Mouse (Mus musculus): ENCODE data around the gene Rps10. TPM values are rescaled to one million over a fixed set of nuclear protein-coding genes. Genes with fewer than 3 reads are reported as not detected.

The Rps10 gene
- polyA plus RNA-seq, 1 experiment = 4,498 TPM

DNA sequence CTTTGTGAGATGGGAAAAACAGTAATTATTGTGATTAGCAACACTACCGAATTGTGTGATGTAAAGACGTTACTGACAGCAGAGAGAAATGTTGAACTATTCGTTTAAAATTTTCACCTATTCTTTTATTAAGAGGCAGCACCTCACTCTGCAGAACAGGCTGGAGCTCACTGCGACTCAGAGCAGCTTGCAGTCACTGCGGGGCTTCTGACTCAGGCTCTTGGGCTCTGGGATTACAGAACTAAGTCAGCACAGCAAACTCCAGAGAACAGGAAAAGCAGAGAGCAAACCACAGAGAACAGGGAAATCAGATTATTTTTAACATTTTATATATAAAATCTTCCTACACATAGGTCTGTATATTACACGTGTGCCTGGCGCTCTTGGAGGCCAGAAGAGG lies 26.9 kb downstream of the Rps10 start:
- Histone ChIP-seq H3K79me3 (ENCODE audit: low read depth) (peaks cover 89% of the 10 kb centered on the region), H3ac (ENCODE audit: control insufficient read depth, insufficient read length, low read depth) (no peak overlapping the region)

DNA sequence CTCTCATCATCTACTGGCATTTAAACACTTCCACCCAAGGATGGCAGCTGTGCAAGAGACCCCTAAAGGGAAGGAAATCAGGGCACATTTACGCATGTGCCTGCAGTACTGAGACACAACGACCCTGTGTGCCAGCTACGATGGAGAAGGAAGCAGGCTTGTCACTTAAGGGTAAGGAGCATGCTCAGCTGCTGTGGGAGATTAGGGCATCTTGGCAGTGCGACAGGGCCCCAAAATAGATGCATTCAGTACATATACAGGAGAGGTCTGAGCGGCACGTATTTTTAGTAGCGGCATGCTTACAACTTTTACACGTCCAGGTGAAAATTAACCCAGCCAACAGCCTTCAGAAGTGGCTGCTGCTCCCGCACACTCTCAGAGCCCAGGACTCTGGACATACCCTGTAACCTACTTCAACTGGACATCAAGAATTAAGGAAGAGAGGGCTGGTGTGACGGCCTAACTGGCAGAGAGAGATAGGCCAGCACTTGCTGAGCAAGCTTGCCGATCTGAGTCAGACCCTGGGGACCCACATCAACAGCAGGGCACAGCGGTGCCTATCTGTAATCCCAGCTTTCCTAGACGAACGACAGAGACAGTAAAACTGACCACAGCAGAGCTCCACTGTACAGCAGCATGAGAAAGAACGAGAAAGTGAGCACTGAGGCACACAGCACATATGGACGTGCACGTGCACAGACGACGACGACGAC lies 32.8 kb downstream of the Rps10 start:
- Histone ChIP-seq H3K27me3 (ENCODE audit: control insufficient read depth, insufficient read depth, insufficient read length) (no peaks in the 10 kb centered on the region), H3K79me2 (ENCODE audit: control insufficient read depth, insufficient read depth) (peaks cover 91% of the 10 kb centered on the region), H3ac (ENCODE audit: control insufficient read depth, insufficient read length, low read depth) (no peak overlapping the region), H3K4me3 (ENCODE audit: insufficient read depth, poor library complexity, severe bottlenecking) (no peak overlapping the region), H3K36me3 (ENCODE audit: control insufficient read depth, insufficient read depth) (peaks cover 10% of the 10 kb centered on the region), H3K79me3 (ENCODE audit: low read depth) (peaks cover 76% of the 10 kb centered on the region)
- TF ChIP-seq USF1 (IDR thresholded peaks at IDR 0.05; ENCODE audit: low read depth) (no peak), MYOD1 (IDR thresholded peaks at IDR 0.05; ENCODE audit: control insufficient read depth, insufficient read length, low read depth) (peak; percentile 6)

More for the DNA sequence above, 26.9 kb downstream of the Rps10 start:
- TF ChIP-seq CTCF (IDR thresholded peaks at IDR 0.05; ENCODE audit: control insufficient read depth, insufficient read depth, insufficient read length) (no peak), USF1 (IDR thresholded peaks at IDR 0.05; ENCODE audit: low read depth) (no peak), MYOD1 (IDR thresholded peaks at IDR 0.05; ENCODE audit: control insufficient read depth, insufficient read length, low read depth) (no peak), MYOG (IDR thresholded peaks at IDR 0.05; ENCODE audit: control insufficient read depth, extremely low read depth, insufficient read length) (no peak), FOSL1 (IDR thresholded peaks at IDR 0.05; ENCODE audit: insufficient read depth, low read length, poor library complexity, severe bottlenecking) (no peak), MAX (IDR thresholded peaks at IDR 0.05) (no peak), CEBPB (IDR thresholded peaks at IDR 0.05; ENCODE audit: low read depth) (no peak)
- peaks cover 96% of the 10 kb centered on the region for H3K79me2 ChIP-seq (ENCODE audit: control insufficient read depth, insufficient read depth)
- no peaks in the 10 kb centered on the region for H3K27me3 ChIP-seq (ENCODE audit: control insufficient read depth, insufficient read depth, insufficient read length)
- H3K4me3 ChIP-seq (ENCODE audit: insufficient read depth, poor library complexity, severe bottlenecking) = no peak overlapping the region
- H3K36me3 ChIP-seq (ENCODE audit: control insufficient read depth, insufficient read depth) = peaks cover 6% of the 10 kb centered on the region

DNA sequence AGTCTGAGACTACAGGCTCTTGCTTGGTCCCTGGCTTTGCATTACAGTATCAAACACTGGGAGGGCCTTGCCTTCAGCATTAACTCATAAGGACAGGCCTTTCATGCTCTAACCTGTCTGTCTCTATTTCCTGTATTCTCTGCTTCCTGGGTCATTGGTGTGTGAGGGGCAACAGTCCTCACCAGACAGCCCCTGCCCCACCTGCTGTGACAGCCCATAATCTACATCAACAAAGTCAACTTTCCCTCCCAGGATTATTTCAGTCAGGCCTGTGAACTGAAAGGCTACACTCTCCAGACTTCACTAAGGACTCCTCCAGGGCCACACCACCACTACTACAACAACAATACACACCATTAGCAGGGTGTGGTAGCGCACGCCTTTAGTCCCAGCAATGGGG lies 33.4 kb downstream of the Rps10 start:
- Histone ChIP-seq H3K27me3 (ENCODE audit: control insufficient read depth, insufficient read depth, insufficient read length) (no peaks in the 10 kb centered on the region), H3K36me3 (ENCODE audit: control insufficient read depth, insufficient read depth) (peaks cover 5% of the 10 kb centered on the region), H3K4me3 (ENCODE audit: insufficient read depth, poor library complexity, severe bottlenecking) (no peak overlapping the region), H3K79me2 (ENCODE audit: control insufficient read depth, insufficient read depth) (peaks cover 91% of the 10 kb centered on the region), H3ac (ENCODE audit: control insufficient read depth, insufficient read length, low read depth) (no peak overlapping the region), H3K79me3 (ENCODE audit: low read depth) (peaks cover 77% of the 10 kb centered on the region)
- TF ChIP-seq CEBPB (IDR thresholded peaks at IDR 0.05; ENCODE audit: low read depth) = no peak
- TF ChIP-seq CTCF (IDR thresholded peaks at IDR 0.05; ENCODE audit: control insufficient read depth, insufficient read depth, insufficient read length) = no peak
- TF ChIP-seq USF1 (IDR thresholded peaks at IDR 0.05; ENCODE audit: low read depth) = no peak
- TF ChIP-seq FOSL1 (IDR thresholded peaks at IDR 0.05; ENCODE audit: insufficient read depth, low read length, poor library complexity, severe bottlenecking) = no peak
- TF ChIP-seq MYOD1 (IDR thresholded peaks at IDR 0.05; ENCODE audit: control insufficient read depth, insufficient read length, low read depth) = no peak
- TF ChIP-seq MAX (IDR thresholded peaks at IDR 0.05) = no peak
- no peak for TF ChIP-seq MYOG (IDR thresholded peaks at IDR 0.05; ENCODE audit: control insufficient read depth, extremely low read depth, insufficient read length)

DNA sequence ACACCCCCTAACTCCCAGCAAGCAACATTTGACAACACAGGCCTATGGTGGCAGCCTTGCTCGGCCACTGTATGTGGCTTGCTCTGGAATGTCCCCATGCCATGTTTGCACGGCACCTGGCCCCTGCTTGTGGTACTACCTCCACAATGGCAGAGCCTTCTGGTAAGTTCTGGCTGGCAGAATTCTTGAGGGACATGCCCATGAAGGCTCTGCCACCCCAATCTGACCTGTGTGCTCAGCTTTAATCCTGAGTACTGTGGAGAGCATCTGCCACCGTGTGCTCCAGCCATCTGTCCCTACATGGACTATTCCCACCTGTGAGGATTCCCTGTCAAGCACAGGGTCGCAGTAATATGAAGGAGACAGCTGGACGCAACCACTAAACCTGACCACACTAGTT lies 35.6 kb downstream of the Rps10 start:
- peaks cover 13% of the 10 kb centered on the region for H3K36me3 ChIP-seq (ENCODE audit: control insufficient read depth, insufficient read depth)
- no peak for TF ChIP-seq USF1 (IDR thresholded peaks at IDR 0.05; ENCODE audit: low read depth)
- no peak for TF ChIP-seq MYOG (IDR thresholded peaks at IDR 0.05; ENCODE audit: control insufficient read depth, extremely low read depth, insufficient read length)
- TF ChIP-seq CTCF (IDR thresholded peaks at IDR 0.05; ENCODE audit: control insufficient read depth, insufficient read depth, insufficient read length) = no peak
- TF ChIP-seq MAX (IDR thresholded peaks at IDR 0.05) = no peak
- TF ChIP-seq FOSL1 (IDR thresholded peaks at IDR 0.05; ENCODE audit: insufficient read depth, low read length, poor library complexity, severe bottlenecking) = no peak
- TF ChIP-seq MYOD1 (IDR thresholded peaks at IDR 0.05; ENCODE audit: control insufficient read depth, insufficient read length, low read depth) = no peak
- no peak for TF ChIP-seq CEBPB (IDR thresholded peaks at IDR 0.05; ENCODE audit: low read depth)
- H3K27me3 ChIP-seq (ENCODE audit: control insufficient read depth, insufficient read depth, insufficient read length) = no peaks in the 10 kb centered on the region
- H3K4me3 ChIP-seq (ENCODE audit: insufficient read depth, poor library complexity, severe bottlenecking) = no peak overlapping the region
- no peak overlapping the region for H3ac ChIP-seq (ENCODE audit: control insufficient read depth, insufficient read length, low read depth)
- H3K79me2 ChIP-seq (ENCODE audit: control insufficient read depth, insufficient read depth) = peaks cover 86% of the 10 kb centered on the region
- H3K79me3 ChIP-seq (ENCODE audit: low read depth) = peaks cover 63% of the 10 kb centered on the region

DNA sequence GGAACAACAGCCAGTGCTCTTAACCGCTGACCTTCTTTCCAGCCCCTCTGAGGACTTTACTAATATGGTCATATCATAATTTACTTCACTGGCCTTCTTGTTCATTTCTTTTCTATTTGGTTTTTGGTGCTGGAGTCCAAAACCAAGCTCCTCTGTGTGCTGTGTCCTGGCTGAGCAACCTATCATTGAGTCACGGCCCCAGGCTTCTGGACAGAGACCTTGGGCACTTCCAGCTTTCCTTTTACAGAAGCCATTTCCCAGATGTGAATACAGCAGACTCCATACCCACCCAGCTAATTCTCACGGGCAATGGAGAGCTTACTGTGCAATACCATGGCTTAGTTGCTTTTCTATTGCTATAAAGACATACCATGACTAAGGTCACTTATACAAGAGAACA lies 36.2 kb downstream of the Rps10 start:
- Histone ChIP-seq H3K4me3 (ENCODE audit: insufficient read depth, poor library complexity, severe bottlenecking) (no peak overlapping the region), H3K79me3 (ENCODE audit: low read depth) (peaks cover 58% of the 10 kb centered on the region), H3K79me2 (ENCODE audit: control insufficient read depth, insufficient read depth) (peaks cover 81% of the 10 kb centered on the region), H3K27me3 (ENCODE audit: control insufficient read depth, insufficient read depth, insufficient read length) (no peaks in the 10 kb centered on the region), H3K36me3 (ENCODE audit: control insufficient read depth, insufficient read depth) (peaks cover 19% of the 10 kb centered on the region), H3ac (ENCODE audit: control insufficient read depth, insufficient read length, low read depth) (no peak overlapping the region)
- no peak for TF ChIP-seq MAX (IDR thresholded peaks at IDR 0.05)
- no peak for TF ChIP-seq CEBPB (IDR thresholded peaks at IDR 0.05; ENCODE audit: low read depth)
- TF ChIP-seq CTCF (IDR thresholded peaks at IDR 0.05; ENCODE audit: control insufficient read depth, insufficient read depth, insufficient read length) = no peak

Measured in C2C12 (cell line).